Mouse (Mus musculus): ENCODE results near the gene Ace. TPM values are rescaled to one million over a fixed set of nuclear protein-coding genes. Genes with fewer than 3 reads are reported as not detected.

Ace gene
- polyA plus RNA-seq, 1 experiment from 2014 or later: 9.4 TPM

GRCm38 (mm10) chr11:105969516-105969915 is 1.8 kb downstream of the Ace start:
- Histone ChIP-seq H3K4me3 (no peak overlapping the region), H3K9ac (no peak overlapping the region), H3K9me3 (no peaks in the 10 kb centered on the region), H3K27ac (no peak overlapping the region), H3K27me3 (peaks cover 32% of the 10 kb centered on the region), H3K4me1 (peaks cover 14% of the 10 kb centered on the region), H3K4me2 (peak overlapping the region; percentile 95; the same call in 1 of the 2 replicates), H3K36me3 (no peaks in the 10 kb centered on the region)
- ATAC-seq (ENCODE audit: borderline replicate concordance, extremely low read depth, low FRiP score, low TSS enrichment): no peak
- 39% methylated on average over 1 of the region's 1 CpGs for WGBS

GRCm38 (mm10) chr11:105974593-105974992 is 6.8 kb downstream of the Ace start:
- no peaks in the 10 kb centered on the region for H3K36me3 ChIP-seq

GRCm38 (mm10) chr11:105975050-105975449 is 7.3 kb downstream of the Ace start:
- H3K36me3 ChIP-seq: no peaks in the 10 kb centered on the region
- 71% methylated on average over 3 of the region's 3 CpGs for WGBS
- no peak overlapping the region for H3K4me3 ChIP-seq
- no peak overlapping the region for H3K4me2 ChIP-seq
- no peak overlapping the region for H3K9ac ChIP-seq
- no peak overlapping the region for H3K27ac ChIP-seq
- H3K4me1 ChIP-seq: no peaks in the 10 kb centered on the region
- no peaks in the 10 kb centered on the region for H3K9me3 ChIP-seq
- ATAC-seq (ENCODE audit: borderline replicate concordance, extremely low read depth, low FRiP score, low TSS enrichment): no peak
- no peaks in the 10 kb centered on the region for H3K27me3 ChIP-seq

More at GRCm38 (mm10) chr11:105974593-105974992, 6.8 kb downstream of the Ace start:
- Histone ChIP-seq H3K9ac (no peak overlapping the region), H3K4me2 (no peak overlapping the region), H3K27ac (no peak overlapping the region), H3K4me1 (no peaks in the 10 kb centered on the region), H3K9me3 (no peaks in the 10 kb centered on the region), H3K27me3 (no peaks in the 10 kb centered on the region), H3K4me3 (no peak overlapping the region)
- ATAC-seq (ENCODE audit: borderline replicate concordance, extremely low read depth, low FRiP score, low TSS enrichment): no peak
- 78% methylated on average over 6 of the region's 6 CpGs for WGBS

GRCm38 (mm10) chr11:105975636-105976035 is 7.9 kb downstream of the Ace start:
- Histone ChIP-seq H3K4me1 (no peaks in the 10 kb centered on the region), H3K27me3 (no peaks in the 10 kb centered on the region), H3K9ac (no peak overlapping the region), H3K9me3 (no peaks in the 10 kb centered on the region), H3K4me2 (no peak overlapping the region), H3K36me3 (no peaks in the 10 kb centered on the region), H3K4me3 (no peak overlapping the region), H3K27ac (no peak overlapping the region)
- no peak for ATAC-seq (ENCODE audit: borderline replicate concordance, extremely low read depth, low FRiP score, low TSS enrichment)
- WGBS: 82% methylated on average over 5 of the region's 5 CpGs

- H3K9me3 ChIP-seq: no peaks in the 10 kb centered on the region
- H3K4me1 ChIP-seq: no peaks in the 10 kb centered on the region
- no peak overlapping the region for H3K4me3 ChIP-seq
- no peaks in the 10 kb centered on the region for H3K36me3 ChIP-seq
- H3K27me3 ChIP-seq: no peaks in the 10 kb centered on the region
- no peak overlapping the region for H3K4me2 ChIP-seq
- H3K27ac ChIP-seq: no peak overlapping the region
- no peak for ATAC-seq (ENCODE audit: borderline replicate concordance, extremely low read depth, low FRiP score, low TSS enrichment)
- no peak overlapping the region for H3K9ac ChIP-seq
- 76% methylated on average over 2 of the region's 2 CpGs for WGBS
Measured at GRCm38 (mm10) chr11:105978232-105978631, 10.5 kb downstream of the Ace start.

GRCm38 (mm10) chr11:105978634-105979033 is 10.9 kb downstream of the Ace start:
- Histone ChIP-seq H3K36me3 (no peaks in the 10 kb centered on the region), H3K27ac (no peak overlapping the region), H3K4me2 (no peak overlapping the region), H3K27me3 (no peaks in the 10 kb centered on the region), H3K4me1 (no peaks in the 10 kb centered on the region), H3K9me3 (no peaks in the 10 kb centered on the region), H3K9ac (no peak overlapping the region), H3K4me3 (no peak overlapping the region)
- 50% methylated on average over 5 of the region's 5 CpGs for WGBS
- ATAC-seq (ENCODE audit: borderline replicate concordance, extremely low read depth, low FRiP score, low TSS enrichment): no peak

- Histone ChIP-seq H3K27ac (no peak overlapping the region), H3K4me3 (no peak overlapping the region), H3K36me3 (no peaks in the 10 kb centered on the region), H3K27me3 (no peaks in the 10 kb centered on the region), H3K4me2 (no peak overlapping the region), H3K9me3 (no peaks in the 10 kb centered on the region), H3K4me1 (no peaks in the 10 kb centered on the region), H3K9ac (no peak overlapping the region)
- 75% methylated on average over 4 of the region's 4 CpGs for WGBS
- no peak for ATAC-seq (ENCODE audit: borderline replicate concordance, extremely low read depth, low FRiP score, low TSS enrichment)
Measured at GRCm38 (mm10) chr11:105984452-105984851, 16.7 kb downstream of the Ace start.

GRCm38 (mm10) chr11:105987446-105987845 is 19.7 kb downstream of the Ace start:
- H3K4me2 ChIP-seq: no peak overlapping the region
- H3K36me3 ChIP-seq: no peaks in the 10 kb centered on the region
- H3K27ac ChIP-seq: no peak overlapping the region
- no peaks in the 10 kb centered on the region for H3K27me3 ChIP-seq
- no peak overlapping the region for H3K4me3 ChIP-seq
- no peak overlapping the region for H3K9ac ChIP-seq
- H3K9me3 ChIP-seq: no peaks in the 10 kb centered on the region
- H3K4me1 ChIP-seq: no peaks in the 10 kb centered on the region
- ATAC-seq (ENCODE audit: borderline replicate concordance, extremely low read depth, low FRiP score, low TSS enrichment): 0 out of 2 replicates have a peak, but pooled peaks have one; percentile 6
- 53% methylated on average over 6 of the region's 6 CpGs for WGBS

- no peak overlapping the region for H3K4me2 ChIP-seq
- H3K4me3 ChIP-seq: no peak overlapping the region
- no peaks in the 10 kb centered on the region for H3K27me3 ChIP-seq
- no peaks in the 10 kb centered on the region for H3K9me3 ChIP-seq
- WGBS: 64% methylated on average over 6 of the region's 6 CpGs
- no peaks in the 10 kb centered on the region for H3K36me3 ChIP-seq
- ATAC-seq (ENCODE audit: borderline replicate concordance, extremely low read depth, low FRiP score, low TSS enrichment): no peak; the same call in 1 of the 2 replicates
- no peak overlapping the region for H3K27ac ChIP-seq
- no peaks in the 10 kb centered on the region for H3K4me1 ChIP-seq
- no peak overlapping the region for H3K9ac ChIP-seq
Measured at GRCm38 (mm10) chr11:105989446-105989845, 21.7 kb downstream of the Ace start.

- no peaks in the 10 kb centered on the region for H3K27me3 ChIP-seq
- 47% methylated on average over 2 of the region's 2 CpGs for WGBS
- ATAC-seq (ENCODE audit: borderline replicate concordance, extremely low read depth, low FRiP score, low TSS enrichment): peak; percentile 30; the same call in 1 of the 2 replicates
- H3K4me2 ChIP-seq: no peak overlapping the region
- no peaks in the 10 kb centered on the region for H3K36me3 ChIP-seq
- no peak overlapping the region for H3K4me3 ChIP-seq
- H3K4me1 ChIP-seq: no peaks in the 10 kb centered on the region
- H3K9me3 ChIP-seq: no peaks in the 10 kb centered on the region
- H3K27ac ChIP-seq: peak overlapping the region; percentile 35; the same call in 1 of the 2 replicates
- no peak overlapping the region for H3K9ac ChIP-seq
Measured at GRCm38 (mm10) chr11:105990231-105990630, 22.5 kb downstream of the Ace start.

- Histone ChIP-seq H3K9ac (no peak within 1 kb of the TSS), H3K9me3 (no peaks in the 10 kb centered on the region), H3K4me1 (no peaks in the 10 kb centered on the region), H3K27ac (no peak within 1 kb of the TSS), H3K36me3 (no peaks in the 10 kb centered on the region), H3K4me3 (no peak within 1 kb of the TSS), H3K4me2 (no peak within 1 kb of the TSS), H3K27me3 (no peaks in the 10 kb centered on the region)
- no peak for ATAC-seq (ENCODE audit: borderline replicate concordance, extremely low read depth, low FRiP score, low TSS enrichment)
- WGBS: 94% methylated on average over 3 of the region's 3 CpGs
Measured at GRCm38 (mm10) chr11:105994375-105994774, 26.6 kb downstream of the Ace start, which contains the start of gene Ace3. TSS of gene Ace3 (plus strand) at chr11:105994675.

- no peak for ATAC-seq (ENCODE audit: borderline replicate concordance, extremely low read depth, low FRiP score, low TSS enrichment)
- no peak overlapping the region for H3K4me2 ChIP-seq
- H3K9me3 ChIP-seq: no peaks in the 10 kb centered on the region
- no peak overlapping the region for H3K9ac ChIP-seq
- no peak overlapping the region for H3K27ac ChIP-seq
- no peaks in the 10 kb centered on the region for H3K4me1 ChIP-seq
- no peaks in the 10 kb centered on the region for H3K36me3 ChIP-seq
- H3K27me3 ChIP-seq: no peaks in the 10 kb centered on the region
- H3K4me3 ChIP-seq: no peak overlapping the region
- WGBS: 93% methylated on average over 6 of the region's 6 CpGs
Measured at GRCm38 (mm10) chr11:106000062-106000461, 32.3 kb downstream of the Ace start.

GRCm38 (mm10) chr11:106001718-106002117 is 34.0 kb downstream of the Ace start:
- H3K4me1 ChIP-seq: no peaks in the 10 kb centered on the region
- no peak overlapping the region for H3K27ac ChIP-seq
- H3K27me3 ChIP-seq: no peaks in the 10 kb centered on the region
- no peak overlapping the region for H3K4me3 ChIP-seq
- H3K9me3 ChIP-seq: no peaks in the 10 kb centered on the region
- no peak for ATAC-seq (ENCODE audit: borderline replicate concordance, extremely low read depth, low FRiP score, low TSS enrichment)
- no peak overlapping the region for H3K9ac ChIP-seq
- no peak overlapping the region for H3K4me2 ChIP-seq
- H3K36me3 ChIP-seq: no peaks in the 10 kb centered on the region
- WGBS: 37% methylated on average over 4 of the region's 4 CpGs

All from lung, embryonic 15.5 days (tissue).